Comparison of ENCODE assay signal across 29 mouse cellular contexts in the genomic region with DNA sequence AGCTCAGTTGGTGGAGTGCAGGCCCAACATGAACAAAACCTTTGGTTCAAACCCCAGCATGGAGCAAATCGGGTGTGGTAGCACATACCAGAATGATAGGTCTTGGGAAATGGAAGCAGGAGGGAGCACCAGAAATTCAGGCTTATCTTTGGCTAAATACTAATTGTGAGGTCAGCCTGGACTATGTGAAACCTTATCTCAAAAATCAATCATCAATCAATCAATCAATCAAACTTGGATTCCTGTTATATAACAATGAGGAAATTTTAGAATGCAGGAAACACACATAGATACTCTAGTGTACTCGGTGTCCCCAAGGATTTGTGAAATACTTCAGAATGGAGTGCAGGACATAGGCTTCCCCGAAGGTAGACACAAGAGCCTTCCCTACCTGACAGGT. TPM values are rescaled to one million over a fixed set of nuclear protein-coding genes. Genes with fewer than 3 reads are reported as not detected.
DNase-seq lines count a peak whose midpoint lies in the region; ATAC-seq lines count a peak whose summit lies in the region.
"Had no signal": no experiment of that assay in that cellular context is flagged by ENCODE, and none has a peak within 500 bp of the region (broad histone marks: within the 10 kb centered on the region; RNA-seq: fewer than 3 reads in every experiment).

No protein-coding gene starts in this region.

- H3K4me1 ChIP-seq in heart, embryonic 10.5 days = peaks cover 22% of the 10 kb centered on the region; the same call in 1 of the 2 replicates
- H3K4me1 ChIP-seq in heart, embryonic 15.5 days (replicated peaks) = peaks cover 20% of the 10 kb centered on the region
- no peaks in the 10 kb centered on the region; the same call in 1 of the 2 replicates for H3K4me1 ChIP-seq in midbrain, embryonic 11.5 days (ENCODE audit: control insufficient read depth, insufficient read depth, low read length)
- H3K4me1 ChIP-seq in midbrain, embryonic 16.5 days (ENCODE audit: control insufficient read depth, insufficient read depth, low read length) = no peaks in the 10 kb centered on the region
- peaks cover 23% of the 10 kb centered on the region for H3K4me1 ChIP-seq in liver, embryonic 13.5 days (replicated peaks)
- no peaks in the 10 kb centered on the region for H3K4me1 ChIP-seq in intestine, embryonic 16.5 days (ENCODE audit: control insufficient read depth, insufficient read depth, low read length)
- H3K4me1 ChIP-seq: forebrain, embryonic 13.5 days; intestine, embryonic 15.5 days had no signal

- WGBS in heart, embryonic 10.5 days = 45% methylated on average over 3 of the region's 3 CpGs
- 58% methylated on average over 3 of the region's 3 CpGs for WGBS in heart, embryonic 15.5 days
- WGBS in midbrain, embryonic 11.5 days = 81% methylated on average over 3 of the region's 3 CpGs
- WGBS in midbrain, embryonic 16.5 days = 86% methylated on average over 3 of the region's 3 CpGs
- WGBS in liver, embryonic 13.5 days (ENCODE audit: insufficient replicate concordance) = 77% methylated on average over 3 of the region's 3 CpGs
- WGBS in intestine, embryonic 16.5 days = 52% methylated on average over 3 of the region's 3 CpGs

- H3K27ac ChIP-seq in heart, embryonic 10.5 days = peak overlapping the region; percentile 64
- H3K27ac ChIP-seq in heart, embryonic 15.5 days = peak overlapping the region; percentile 10; the same call in 1 of the 2 replicates
- no peak overlapping the region for H3K27ac ChIP-seq in midbrain, embryonic 11.5 days (ENCODE audit: low read depth, low read length)
- H3K27ac ChIP-seq in midbrain, embryonic 16.5 days (ENCODE audit: low read length) = no peak overlapping the region
- H3K27ac ChIP-seq in liver, embryonic 13.5 days = peak overlapping the region; percentile 22; the same call in 1 of the 2 replicates
- H3K27ac ChIP-seq in intestine, embryonic 16.5 days (ENCODE audit: low read length) = no peak overlapping the region
- H3K27ac ChIP-seq: forebrain, embryonic 13.5 days; hindbrain, postnatal 0 days; intestine, embryonic 15.5 days; kidney, postnatal 0 days; limb, embryonic 10.5 days; limb, embryonic 15.5 days; midbrain, embryonic 13.5 days; stomach, postnatal 0 days had no signal

- no peak overlapping the region for H3K4me2 ChIP-seq in heart, embryonic 15.5 days
- no peak overlapping the region for H3K4me2 ChIP-seq in midbrain, embryonic 11.5 days
- H3K4me2 ChIP-seq in midbrain, embryonic 16.5 days (ENCODE audit: low read length) = no peak overlapping the region
- H3K4me2 ChIP-seq in liver, embryonic 13.5 days = no peak overlapping the region
- no peak overlapping the region for H3K4me2 ChIP-seq in intestine, embryonic 16.5 days (ENCODE audit: low read depth, low read length)
- H3K4me2 ChIP-seq: forebrain, embryonic 13.5 days; intestine, embryonic 15.5 days; limb, embryonic 15.5 days; lung, embryonic 14.5 days; midbrain, embryonic 13.5 days had no signal

- no peak overlapping the region for H3K9ac ChIP-seq in heart, embryonic 15.5 days
- H3K9ac ChIP-seq in midbrain, embryonic 11.5 days (ENCODE audit: low read length) = no peak overlapping the region
- H3K9ac ChIP-seq in midbrain, embryonic 16.5 days (ENCODE audit: low read depth, low read length) = no peak overlapping the region
- H3K9ac ChIP-seq in liver, embryonic 13.5 days = no peak overlapping the region
- H3K9ac ChIP-seq in intestine, embryonic 16.5 days (ENCODE audit: low read depth, low read length) = no peak overlapping the region
- H3K9ac ChIP-seq: forebrain, embryonic 13.5 days; intestine, embryonic 15.5 days; limb, embryonic 15.5 days; lung, embryonic 14.5 days; midbrain, embryonic 13.5 days had no signal

- no peaks in the 10 kb centered on the region for H3K9me3 ChIP-seq in heart, embryonic 10.5 days
- H3K9me3 ChIP-seq in heart, embryonic 15.5 days (replicated peaks) = no peaks in the 10 kb centered on the region
- no peaks in the 10 kb centered on the region for H3K9me3 ChIP-seq in midbrain, embryonic 11.5 days (ENCODE audit: control insufficient read depth, low read length)
- H3K9me3 ChIP-seq in midbrain, embryonic 16.5 days (replicated peaks; ENCODE audit: control insufficient read depth, low read length, poor library complexity, severe bottlenecking) = no peaks in the 10 kb centered on the region
- no peaks in the 10 kb centered on the region for H3K9me3 ChIP-seq in liver, embryonic 13.5 days (replicated peaks)
- no peaks in the 10 kb centered on the region for H3K9me3 ChIP-seq in intestine, embryonic 16.5 days (ENCODE audit: control insufficient read depth, low read length)
- H3K9me3 ChIP-seq: forebrain, embryonic 13.5 days; intestine, embryonic 15.5 days; limb, embryonic 10.5 days; limb, embryonic 15.5 days; midbrain, embryonic 13.5 days had no signal

- no peak for DNase-seq in heart, embryonic 10.5 days (ENCODE audit: low spot score)
- DNase-seq in heart, adult 18-20 months = no peak
- no peak for DNase-seq in heart, adult 8-10 months (ENCODE audit: low spot score)
- DNase-seq in midbrain, embryonic 11.5 days (ENCODE audit: low spot score, missing footprints) = no peak
- DNase-seq in liver, embryonic 13.5 days = no peak
- DNase-seq: cerebellum, adult 8-10 months; cerebellum, postnatal 25 days; gastrocnemius, postnatal 25 days; heart, postnatal 14 days; kidney, adult 8-10 months; layer of hippocampus, postnatal 36 days; lung, embryonic 14.5 days; lung, postnatal 14 days; right cerebral cortex, postnatal 25 days; spleen, adult 18-20 months; thymus, adult 18-20 months; thymus, postnatal 25 days had no signal

- peaks cover 7% of the 10 kb centered on the region; the same call in 1 of the 2 replicates for H3K36me3 ChIP-seq in heart, embryonic 10.5 days
- H3K36me3 ChIP-seq in heart, embryonic 15.5 days = no peaks in the 10 kb centered on the region
- H3K36me3 ChIP-seq in midbrain, embryonic 11.5 days (ENCODE audit: control insufficient read depth, insufficient read depth, low read length) = no peaks in the 10 kb centered on the region
- no peaks in the 10 kb centered on the region for H3K36me3 ChIP-seq in midbrain, embryonic 16.5 days (ENCODE audit: control insufficient read depth, insufficient read depth, low read length)
- H3K36me3 ChIP-seq in liver, embryonic 13.5 days = peaks cover 39% of the 10 kb centered on the region
- no peaks in the 10 kb centered on the region for H3K36me3 ChIP-seq in intestine, embryonic 16.5 days (ENCODE audit: control insufficient read depth, insufficient read depth, low read length)
- H3K36me3 ChIP-seq: intestine, embryonic 15.5 days; limb, embryonic 10.5 days; limb, embryonic 15.5 days; midbrain, embryonic 13.5 days had no signal

- no peak for ATAC-seq in heart, embryonic 15.5 days (replicated peaks; ENCODE audit: insufficient number of reproducible peaks, insufficient read depth, low FRiP score, low read depth)
- ATAC-seq in midbrain, embryonic 11.5 days (ENCODE audit: low FRiP score) = peak; percentile 5; the same call in 1 of the 2 replicates
- ATAC-seq in midbrain, embryonic 16.5 days = no peak
- ATAC-seq in liver, embryonic 13.5 days (ENCODE audit: low read depth) = no peak
- no peak for ATAC-seq in intestine, embryonic 16.5 days
- ATAC-seq: forebrain, embryonic 13.5 days; hindbrain, postnatal 0 days; intestine, embryonic 15.5 days; midbrain, embryonic 13.5 days; Patski had no signal

- no peaks in the 10 kb centered on the region for H3K27me3 ChIP-seq in heart, embryonic 10.5 days (ENCODE audit: insufficient read depth, poor library complexity, severe bottlenecking)
- H3K27me3 ChIP-seq in heart, embryonic 15.5 days = no peaks in the 10 kb centered on the region
- H3K27me3 ChIP-seq in midbrain, embryonic 11.5 days (ENCODE audit: control insufficient read depth, insufficient read depth, low read length) = no peaks in the 10 kb centered on the region
- H3K27me3 ChIP-seq in midbrain, embryonic 16.5 days (ENCODE audit: control insufficient read depth, insufficient read depth, low read depth, low read length) = no peaks in the 10 kb centered on the region
- no peaks in the 10 kb centered on the region for H3K27me3 ChIP-seq in liver, embryonic 13.5 days
- H3K27me3 ChIP-seq in intestine, embryonic 16.5 days (replicated peaks; ENCODE audit: control insufficient read depth, insufficient read depth, low read length) = no peaks in the 10 kb centered on the region
- H3K27me3 ChIP-seq: forebrain, embryonic 13.5 days; intestine, embryonic 15.5 days; limb, embryonic 15.5 days; midbrain, embryonic 13.5 days; Patski had no signal

- H3K4me3 ChIP-seq in heart, embryonic 10.5 days = no peak overlapping the region
- no peak overlapping the region for H3K4me3 ChIP-seq in heart, embryonic 15.5 days
- H3K4me3 ChIP-seq in midbrain, embryonic 11.5 days (ENCODE audit: low read depth, low read length) = no peak overlapping the region
- no peak overlapping the region for H3K4me3 ChIP-seq in midbrain, embryonic 16.5 days (ENCODE audit: low read depth, low read length)
- no peak overlapping the region for H3K4me3 ChIP-seq in liver, embryonic 13.5 days (replicated peaks)
- no peak overlapping the region for H3K4me3 ChIP-seq in intestine, embryonic 16.5 days (ENCODE audit: low read length)
- H3K4me3 ChIP-seq: forebrain, embryonic 13.5 days; intestine, embryonic 15.5 days; limb, embryonic 10.5 days; limb, embryonic 15.5 days; midbrain, embryonic 13.5 days had no signal

RNA-seq across cellular contexts. Expression of a gene that starts 17.8 kb away (rescaled TPM):
- 8.1 and 11.2 TPM in 2 replicates for polyA plus RNA-seq in heart, embryonic 10.5 days (2016; fragmentation: Nextera tagmentation; extraction: Ambion mirVana)
- total RNA-seq in heart, adult 18-20 months (2021) = 10 to 100 TPM; 38.3 to 46.0 TPM
- 5.3 and 7.0 TPM in 2 replicates for polyA plus RNA-seq in heart, embryonic 15.5 days (2015; fragmentation: Nextera tagmentation; extraction: Ambion mirVana)
- 10 to 100 TPM; 34.3 to 41.0 (median 38.3) TPM for total RNA-seq in heart, adult 8-10 months (2022)
- polyA plus RNA-seq in midbrain, embryonic 11.5 days (2014; fragmentation: Nextera tagmentation; extraction: Ambion mirVana) = 1.7 and 2.1 TPM in 2 replicates
- 4.0 and 4.7 TPM in 2 replicates for polyA plus RNA-seq in midbrain, embryonic 16.5 days (2015; fragmentation: Nextera tagmentation; extraction: Ambion mirVana)
- 8.2 and 11.2 TPM in 2 replicates for polyA plus RNA-seq in liver, embryonic 13.5 days (2015; fragmentation: Nextera tagmentation; extraction: Ambion mirVana)
- polyA plus RNA-seq in intestine, embryonic 16.5 days (2015; fragmentation: Nextera tagmentation; extraction: Ambion mirVana) = 11.2 and 15.4 TPM in 2 replicates

Comparison
In these comparisons a context has a peak if more than half of its experiments do, and no peak if none do; other contexts are left out.
1. H3K27ac ChIP-seq: peak in heart, embryonic 10.5 days (single experiment), heart, embryonic 15.5 days (single experiment) and liver, embryonic 13.5 days (single experiment); none in midbrain, embryonic 11.5 days (single experiment), midbrain, embryonic 16.5 days (single experiment) and intestine, embryonic 16.5 days (single experiment).